Mouse (Mus musculus): ENCODE results near the gene Tnnt1. TPM values are rescaled to one million over a fixed set of nuclear protein-coding genes. Genes with fewer than 3 reads are reported as not detected.

Gene Tnnt1
- polyA plus RNA-seq, 1 experiment from 2014 or later = 13.4 TPM

DNA sequence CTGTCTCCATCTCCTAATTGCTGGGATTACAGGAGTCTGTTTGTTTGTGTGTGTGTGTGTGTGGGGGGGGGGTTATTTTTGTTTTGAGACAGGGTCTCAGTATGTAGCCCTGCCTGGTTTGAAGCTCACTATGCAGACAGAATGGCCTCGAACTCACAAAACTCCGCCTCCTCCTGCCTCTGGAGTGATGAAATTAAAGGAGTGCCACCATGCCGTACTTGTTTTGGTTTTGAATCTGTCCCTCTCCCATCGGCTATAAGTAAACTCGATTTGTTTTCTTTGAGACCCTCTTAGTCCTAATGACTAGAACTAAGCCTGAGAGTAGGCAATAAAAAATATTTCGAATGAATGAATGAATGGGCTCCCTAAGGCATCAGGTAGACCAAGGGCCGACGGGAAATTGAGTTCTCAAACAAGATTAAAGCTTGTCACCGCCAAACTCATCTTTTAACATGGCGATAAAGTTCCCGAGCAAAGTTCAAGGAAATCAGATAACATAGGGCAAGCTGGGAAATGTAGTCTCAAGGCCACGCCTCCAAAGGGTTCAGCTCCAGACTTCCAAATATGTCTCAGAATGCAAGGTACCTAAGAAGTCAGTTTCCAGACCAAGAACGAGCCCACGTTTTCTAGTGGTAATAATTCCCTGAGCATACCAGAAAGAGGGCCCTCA lies 13.6 kb downstream of the Tnnt1 start:
- Histone ChIP-seq H3K4me1 (ENCODE audit: control insufficient read depth, insufficient read depth, low read length) (peaks cover 23% of the 10 kb centered on the region), H3K4me3 (ENCODE audit: low read length) (peak overlapping the region; percentile 77), H3K9ac (ENCODE audit: low read depth, low read length) (no peak overlapping the region), H3K4me2 (replicated peaks; ENCODE audit: low read depth, low read length) (peak overlapping the region; percentile 78), H3K36me3 (ENCODE audit: control insufficient read depth, insufficient read depth, low read length) (no peaks in the 10 kb centered on the region), H3K9me3 (ENCODE audit: control insufficient read depth, low read length) (no peaks in the 10 kb centered on the region), H3K27me3 (ENCODE audit: control insufficient read depth, insufficient read depth, low read length) (no peaks in the 10 kb centered on the region), H3K27ac (ENCODE audit: low read depth, low read length) (no peak overlapping the region; the same call in 1 of the 2 replicates)
- WGBS = 8% methylated on average over 14 of the region's 14 CpGs
- peak; percentile 16; the same call in 1 of the 2 replicates for ATAC-seq (ENCODE audit: low FRiP score, low TSS enrichment)

DNA sequence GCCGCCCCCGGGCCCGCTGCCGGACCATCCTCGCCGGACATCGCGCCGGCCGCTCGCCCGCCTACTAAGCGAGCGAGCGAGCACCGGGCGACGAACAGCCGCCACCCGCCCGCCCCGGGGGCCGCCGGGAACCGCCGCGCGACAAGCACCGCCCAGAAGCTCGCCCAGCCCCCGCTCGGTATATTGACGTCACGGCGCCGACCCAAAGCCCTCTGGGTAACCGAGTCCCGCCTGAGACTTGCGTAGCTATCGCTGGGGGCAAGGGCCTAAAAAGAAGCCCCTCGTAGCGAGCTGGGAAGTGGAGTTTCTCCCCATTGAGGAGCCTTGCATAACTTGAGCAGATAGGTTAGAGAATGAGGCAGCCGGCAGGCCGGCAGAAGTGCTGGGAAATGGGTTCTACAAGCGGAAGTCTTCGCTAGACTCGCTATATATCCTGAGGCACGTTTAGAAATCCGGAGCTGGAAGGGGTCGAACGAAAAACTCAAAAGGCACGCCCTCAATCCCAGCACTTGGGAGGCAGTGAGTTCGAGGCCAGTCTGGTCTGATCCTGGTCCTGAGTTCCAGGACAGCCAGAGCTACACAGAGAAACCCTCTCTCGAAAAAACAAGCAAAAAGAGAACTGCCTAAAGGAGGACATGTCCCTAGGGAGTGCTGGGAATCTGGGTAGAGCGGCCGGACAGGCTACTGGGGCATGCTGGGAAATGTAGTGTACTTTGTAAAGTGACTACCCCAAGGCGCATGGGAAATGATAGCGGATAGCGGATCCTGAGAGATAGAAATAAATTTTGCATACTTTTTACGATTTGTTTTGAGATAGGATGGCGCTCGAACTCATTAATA lies 14.4 kb downstream of the Tnnt1 start, which contains the start of gene Ppp1r12c:
Gene Ppp1r12c (minus strand): TSS at position 123 of the 840 bp plus-strand sequence.
- Histone ChIP-seq H3K27ac (ENCODE audit: low read depth, low read length) (peak within 1 kb of the TSS; percentile 83), H3K4me2 (replicated peaks; ENCODE audit: low read depth, low read length) (peak within 1 kb of the TSS; percentile 78), H3K4me3 (ENCODE audit: low read length) (peak within 1 kb of the TSS; percentile 77), H3K27me3 (ENCODE audit: control insufficient read depth, insufficient read depth, low read length) (no peaks in the 10 kb centered on the region), H3K4me1 (ENCODE audit: control insufficient read depth, insufficient read depth, low read length) (peaks cover 23% of the 10 kb centered on the region), H3K9me3 (ENCODE audit: control insufficient read depth, low read length) (no peaks in the 10 kb centered on the region), H3K36me3 (ENCODE audit: control insufficient read depth, insufficient read depth, low read length) (peaks cover 5% of the 10 kb centered on the region; the same call in 1 of the 2 replicates), H3K9ac (ENCODE audit: low read depth, low read length) (peak within 1 kb of the TSS; percentile 93)
- peak; percentile 92 for ATAC-seq (ENCODE audit: low FRiP score, low TSS enrichment)
- WGBS = under 1% methylated on average over 57 of the region's 62 CpGs

GRCm38 (mm10) chr7:4500892-4501471 lies 15.2 kb downstream of the Tnnt1 start:
- ATAC-seq (ENCODE audit: low FRiP score, low TSS enrichment) = peak; percentile 44
- peak overlapping the region; percentile 78 for H3K4me2 ChIP-seq (replicated peaks; ENCODE audit: low read depth, low read length)
- WGBS = under 1% methylated on average over 39 of the region's 52 CpGs
- peak overlapping the region; percentile 77 for H3K4me3 ChIP-seq (ENCODE audit: low read length)
- 0 out of 2 replicates have a peak overlapping the region, but pooled peaks have one; percentile 83 for H3K27ac ChIP-seq (ENCODE audit: low read depth, low read length)
- peaks cover 13% of the 10 kb centered on the region; the same call in 1 of the 2 replicates for H3K36me3 ChIP-seq (ENCODE audit: control insufficient read depth, insufficient read depth, low read length)
- peak overlapping the region; percentile 93 for H3K9ac ChIP-seq (ENCODE audit: low read depth, low read length)
- H3K9me3 ChIP-seq (ENCODE audit: control insufficient read depth, low read length) = no peaks in the 10 kb centered on the region
- H3K27me3 ChIP-seq (ENCODE audit: control insufficient read depth, insufficient read depth, low read length) = no peaks in the 10 kb centered on the region
- H3K4me1 ChIP-seq (ENCODE audit: control insufficient read depth, insufficient read depth, low read length) = peaks cover 23% of the 10 kb centered on the region

DNA sequence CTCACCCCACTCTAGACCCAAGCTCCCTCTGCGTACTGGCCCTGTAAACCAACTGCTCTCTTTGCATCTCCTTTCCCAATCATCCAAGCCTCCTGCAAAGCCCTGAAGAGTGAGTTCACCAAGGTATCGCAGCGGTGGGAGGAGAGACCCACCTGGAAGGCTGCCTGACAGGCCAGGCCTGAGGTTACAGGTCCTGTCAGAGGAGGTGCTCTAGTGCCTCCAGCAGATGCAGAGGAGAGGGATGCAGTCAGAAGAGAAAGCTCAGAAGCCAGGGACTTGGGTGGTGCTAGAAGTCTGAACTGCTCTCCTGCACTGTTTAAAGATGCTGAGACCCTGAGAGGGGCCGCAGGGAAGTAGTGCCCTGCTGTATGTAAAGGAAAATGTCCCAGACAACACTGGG lies 17.1 kb downstream of the Tnnt1 start:
- peak overlapping the region; percentile 28; the same call in 1 of the 2 replicates for H3K9ac ChIP-seq (ENCODE audit: low read depth, low read length)
- H3K4me1 ChIP-seq (ENCODE audit: control insufficient read depth, insufficient read depth, low read length) = peaks cover 23% of the 10 kb centered on the region
- ATAC-seq (ENCODE audit: low FRiP score, low TSS enrichment) = no peak
- no peak overlapping the region for H3K27ac ChIP-seq (ENCODE audit: low read depth, low read length)
- H3K4me3 ChIP-seq (ENCODE audit: low read length) = no peak overlapping the region; the same call in none of the 2 replicates
- no peaks in the 10 kb centered on the region for H3K27me3 ChIP-seq (ENCODE audit: control insufficient read depth, insufficient read depth, low read length)
- no peaks in the 10 kb centered on the region for H3K9me3 ChIP-seq (ENCODE audit: control insufficient read depth, low read length)
- H3K4me2 ChIP-seq (replicated peaks; ENCODE audit: low read depth, low read length) = no peak overlapping the region
- 91% methylated on average over 4 of the region's 4 CpGs for WGBS
- peaks cover 23% of the 10 kb centered on the region for H3K36me3 ChIP-seq (ENCODE audit: control insufficient read depth, insufficient read depth, low read length)

GRCm38 (mm10) chr7:4498251-4498650 lies 17.9 kb downstream of the Tnnt1 start:
- WGBS = 24% methylated on average over 9 of the region's 9 CpGs
- peak overlapping the region; percentile 31; the same call in 1 of the 2 replicates for H3K9ac ChIP-seq (ENCODE audit: low read depth, low read length)
- no peak for ATAC-seq (ENCODE audit: low FRiP score, low TSS enrichment)
- H3K4me1 ChIP-seq (ENCODE audit: control insufficient read depth, insufficient read depth, low read length) = peaks cover 23% of the 10 kb centered on the region
- H3K27ac ChIP-seq (ENCODE audit: low read depth, low read length) = no peak overlapping the region
- no peak overlapping the region for H3K4me2 ChIP-seq (replicated peaks; ENCODE audit: low read depth, low read length)
- peaks cover 23% of the 10 kb centered on the region for H3K36me3 ChIP-seq (ENCODE audit: control insufficient read depth, insufficient read depth, low read length)
- H3K4me3 ChIP-seq (ENCODE audit: low read length) = no peak overlapping the region
- no peaks in the 10 kb centered on the region for H3K9me3 ChIP-seq (ENCODE audit: control insufficient read depth, low read length)
- no peaks in the 10 kb centered on the region for H3K27me3 ChIP-seq (ENCODE audit: control insufficient read depth, insufficient read depth, low read length)

DNA sequence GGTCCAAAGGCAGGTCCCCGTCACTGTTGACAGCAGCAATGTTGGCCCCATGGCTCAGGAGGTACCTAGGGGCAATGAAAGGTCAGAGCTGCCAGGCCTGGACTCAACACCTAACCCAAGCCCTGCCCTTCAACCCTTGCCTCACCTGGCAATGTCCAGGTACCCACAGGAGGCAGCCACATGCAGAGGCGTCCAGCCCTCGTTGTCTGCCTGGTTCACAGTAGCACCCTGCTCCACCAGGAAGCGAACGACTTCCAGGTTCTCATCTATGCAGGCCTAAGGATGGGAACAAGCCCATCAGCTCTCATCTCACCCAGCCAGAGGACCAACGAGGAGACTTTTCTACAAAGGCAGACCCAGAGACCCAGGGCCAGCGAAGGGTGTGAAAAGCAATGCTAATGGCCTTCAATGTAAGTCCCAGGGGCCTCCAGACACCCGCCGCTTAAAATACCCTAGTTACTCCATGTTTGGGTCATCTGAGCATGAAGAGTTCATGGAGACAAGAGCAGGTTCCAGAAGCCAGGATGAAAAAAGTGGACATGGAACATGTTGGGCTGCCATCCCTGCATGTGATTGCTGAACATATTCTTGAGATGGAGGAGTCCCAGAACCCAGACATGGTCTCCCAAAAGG lies 18.8 kb downstream of the Tnnt1 start:
- Histone ChIP-seq H3K36me3 (ENCODE audit: control insufficient read depth, insufficient read depth, low read length) (peaks cover 25% of the 10 kb centered on the region), H3K4me1 (ENCODE audit: control insufficient read depth, insufficient read depth, low read length) (peaks cover 23% of the 10 kb centered on the region), H3K9ac (ENCODE audit: low read depth, low read length) (no peak overlapping the region), H3K4me3 (ENCODE audit: low read length) (no peak overlapping the region), H3K27me3 (ENCODE audit: control insufficient read depth, insufficient read depth, low read length) (no peaks in the 10 kb centered on the region), H3K9me3 (ENCODE audit: control insufficient read depth, low read length) (no peaks in the 10 kb centered on the region), H3K4me2 (replicated peaks; ENCODE audit: low read depth, low read length) (no peak overlapping the region), H3K27ac (ENCODE audit: low read depth, low read length) (no peak overlapping the region)
- no peak for ATAC-seq (ENCODE audit: low FRiP score, low TSS enrichment)
- WGBS = 94% methylated on average over 9 of the region's 9 CpGs

GRCm38 (mm10) chr7:4496468-4496867 lies 19.7 kb downstream of the Tnnt1 start:
- peaks cover 25% of the 10 kb centered on the region for H3K36me3 ChIP-seq (ENCODE audit: control insufficient read depth, insufficient read depth, low read length)
- H3K27ac ChIP-seq (ENCODE audit: low read depth, low read length) = no peak overlapping the region
- H3K4me1 ChIP-seq (ENCODE audit: control insufficient read depth, insufficient read depth, low read length) = peaks cover 23% of the 10 kb centered on the region
- WGBS = 93% methylated on average over 3 of the region's 3 CpGs
- no peak overlapping the region for H3K9ac ChIP-seq (ENCODE audit: low read depth, low read length)
- no peak for ATAC-seq (ENCODE audit: low FRiP score, low TSS enrichment)
- no peaks in the 10 kb centered on the region for H3K27me3 ChIP-seq (ENCODE audit: control insufficient read depth, insufficient read depth, low read length)
- no peak overlapping the region for H3K4me3 ChIP-seq (ENCODE audit: low read length)
- no peaks in the 10 kb centered on the region for H3K9me3 ChIP-seq (ENCODE audit: control insufficient read depth, low read length)
- no peak overlapping the region for H3K4me2 ChIP-seq (replicated peaks; ENCODE audit: low read depth, low read length)

DNA sequence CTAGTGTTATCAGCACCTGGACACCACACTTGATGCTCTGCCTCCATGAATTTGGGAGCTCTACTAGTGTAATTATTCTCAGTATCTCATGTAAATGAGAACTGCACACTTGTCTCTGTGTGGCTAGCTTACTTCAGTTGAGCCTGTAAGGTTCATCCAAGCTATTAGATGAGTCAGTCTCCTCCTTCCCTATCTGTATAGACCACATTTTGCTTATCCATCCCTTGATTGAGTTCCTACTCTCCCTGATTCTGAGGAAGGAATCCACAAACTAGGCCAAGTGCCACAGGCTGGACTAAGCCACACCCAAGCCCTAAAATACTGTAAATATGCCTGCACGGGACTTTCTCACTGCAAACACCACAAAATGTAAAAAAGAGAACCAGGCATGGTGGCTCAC lies 22.2 kb downstream of the Tnnt1 start:
- no peak for ATAC-seq (ENCODE audit: low FRiP score, low TSS enrichment)
- Histone ChIP-seq H3K4me1 (ENCODE audit: control insufficient read depth, insufficient read depth, low read length) (peaks cover 9% of the 10 kb centered on the region), H3K27me3 (ENCODE audit: control insufficient read depth, insufficient read depth, low read length) (no peaks in the 10 kb centered on the region), H3K9ac (ENCODE audit: low read depth, low read length) (no peak overlapping the region), H3K36me3 (ENCODE audit: control insufficient read depth, insufficient read depth, low read length) (peaks cover 36% of the 10 kb centered on the region), H3K9me3 (ENCODE audit: control insufficient read depth, low read length) (no peaks in the 10 kb centered on the region), H3K27ac (ENCODE audit: low read depth, low read length) (no peak overlapping the region), H3K4me2 (replicated peaks; ENCODE audit: low read depth, low read length) (no peak overlapping the region), H3K4me3 (ENCODE audit: low read length) (no peak overlapping the region)
- WGBS = 82% methylated on average over 1 of the region's 1 CpGs

All from kidney, embryonic 14.5 days (tissue).